ENCODE assay signal across 19 mouse cellular contexts in the genomic region with DNA sequence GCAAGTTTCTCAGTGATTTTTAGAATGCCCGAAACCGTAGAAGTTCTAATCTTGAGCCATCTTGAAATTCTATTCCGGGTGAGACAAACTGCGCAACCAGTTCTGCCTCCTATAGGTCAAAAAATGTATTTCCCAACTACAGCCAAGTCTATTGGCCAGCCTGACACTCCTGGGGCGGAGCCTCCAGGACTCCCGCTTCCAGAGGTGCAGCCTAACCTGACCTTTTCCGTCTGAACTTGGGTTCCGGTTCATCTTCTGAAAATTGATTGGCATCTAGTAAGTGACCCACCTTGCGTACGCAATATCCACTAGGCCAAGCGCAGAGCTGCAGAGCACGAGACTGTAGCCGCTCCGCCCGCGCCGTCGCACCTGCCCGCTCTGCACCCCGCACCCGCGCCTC. TPM values are rescaled to one million over a fixed set of nuclear protein-coding genes. Genes with fewer than 3 reads are reported as not detected.
DNase-seq lines count a peak whose midpoint lies in the region; ATAC-seq lines count a peak whose summit lies in the region.
"Had no signal": no experiment of that assay in that cellular context is flagged by ENCODE, and none has a peak within 500 bp of the region (broad histone marks: within the 10 kb centered on the region; RNA-seq: fewer than 3 reads in every experiment).

Gene Prr23a3 (plus strand): TSS at position 197 of the 400 bp plus-strand sequence.

- H3K9ac ChIP-seq in heart, embryonic 12.5 days = no peak within 1 kb of the TSS
- no peak within 1 kb of the TSS for H3K9ac ChIP-seq in midbrain, embryonic 14.5 days (replicated peaks; ENCODE audit: low read length)
- no peak within 1 kb of the TSS for H3K9ac ChIP-seq in neural tube, embryonic 15.5 days (replicated peaks)

- ATAC-seq in heart, embryonic 12.5 days (ENCODE audit: insufficient number of reproducible peaks, low FRiP score) = no peak
- no peak for ATAC-seq in midbrain, embryonic 14.5 days (ENCODE audit: low FRiP score, low TSS enrichment)
- no peak for ATAC-seq in neural tube, embryonic 15.5 days (ENCODE audit: low FRiP score)
- ATAC-seq: forebrain, embryonic 14.5 days; Patski had no signal

- peak within 1 kb of the TSS; percentile 24 for H3K4me3 ChIP-seq in heart, embryonic 12.5 days
- H3K4me3 ChIP-seq in midbrain, embryonic 10.5 days = peak within 1 kb of the TSS; percentile 29
- no peak within 1 kb of the TSS for H3K4me3 ChIP-seq in midbrain, embryonic 14.5 days (replicated peaks; ENCODE audit: low read depth, low read length)
- H3K4me3 ChIP-seq in neural tube, embryonic 15.5 days (replicated peaks) = no peak within 1 kb of the TSS

- H3K4me2 ChIP-seq in heart, embryonic 12.5 days = peak within 1 kb of the TSS; percentile 58
- H3K4me2 ChIP-seq in midbrain, embryonic 14.5 days (ENCODE audit: low read length) = no peak within 1 kb of the TSS
- peak within 1 kb of the TSS; percentile 13; the same call in 1 of the 2 replicates for H3K4me2 ChIP-seq in neural tube, embryonic 15.5 days

- H3K9me3 ChIP-seq in heart, embryonic 12.5 days (replicated peaks) = peaks cover 3% of the 10 kb centered on the region; the same call in 1 of the 2 replicates
- H3K9me3 ChIP-seq in midbrain, embryonic 10.5 days (replicated peaks) = peaks cover 9% of the 10 kb centered on the region; the same call in 1 of the 2 replicates
- H3K9me3 ChIP-seq in midbrain, embryonic 14.5 days (ENCODE audit: control insufficient read depth, low read length) = no peaks in the 10 kb centered on the region
- no peaks in the 10 kb centered on the region; the same call in 1 of the 2 replicates for H3K9me3 ChIP-seq in neural tube, embryonic 15.5 days (replicated peaks)

- H3K27me3 ChIP-seq in heart, embryonic 12.5 days (replicated peaks) = peaks cover 29% of the 10 kb centered on the region
- H3K27me3 ChIP-seq in midbrain, embryonic 10.5 days (ENCODE audit: low read depth, poor library complexity, severe bottlenecking) = peaks cover 12% of the 10 kb centered on the region
- no peaks in the 10 kb centered on the region for H3K27me3 ChIP-seq in midbrain, embryonic 14.5 days (ENCODE audit: control insufficient read depth, insufficient read depth, low read length)
- 0 out of 2 replicates have a peak, but pooled peaks cover 2% of the 10 kb centered on the region for H3K27me3 ChIP-seq in neural tube, embryonic 15.5 days (replicated peaks)

- DNase-seq in heart, adult 9 months (ENCODE audit: low spot score in 2 of 2) = no peak
- no peak for DNase-seq in midbrain, embryonic 10.5 days (ENCODE audit: low spot score)
- DNase-seq in midbrain, embryonic 14.5 days = no peak
- DNase-seq in WW6 (ENCODE audit: low read depth, low spot score) = peak; percentile 70
- no peak for DNase-seq in urinary bladder, postnatal 14 days (ENCODE audit: low spot score)
- DNase-seq in kidney, adult 9 months = no peak
- DNase-seq: adrenal gland, adult 8-10 months; cerebellum, adult 9-10 months; gastrocnemius, postnatal 14 days; kidney, postnatal 14 days; right cerebral cortex, postnatal 25 days; thymus, postnatal 14 days had no signal

- 37% methylated on average over 22 of the region's 22 CpGs for WGBS in heart, embryonic 12.5 days
- 58% methylated on average over 22 of the region's 22 CpGs for WGBS in midbrain, embryonic 10.5 days
- WGBS in midbrain, embryonic 14.5 days = 67% methylated on average over 22 of the region's 22 CpGs
- WGBS in neural tube, embryonic 15.5 days = 57% methylated on average over 22 of the region's 22 CpGs

- no peak within 1 kb of the TSS for H3K27ac ChIP-seq in heart, embryonic 12.5 days (ENCODE audit: poor library complexity, severe bottlenecking)
- no peak within 1 kb of the TSS for H3K27ac ChIP-seq in midbrain, embryonic 10.5 days (replicated peaks)
- H3K27ac ChIP-seq in midbrain, embryonic 14.5 days (replicated peaks; ENCODE audit: low read depth, low read length) = no peak within 1 kb of the TSS
- H3K27ac ChIP-seq in neural tube, embryonic 15.5 days (replicated peaks) = no peak within 1 kb of the TSS

- no peaks in the 10 kb centered on the region for H3K4me1 ChIP-seq in heart, embryonic 12.5 days (replicated peaks)
- H3K4me1 ChIP-seq in midbrain, embryonic 10.5 days = no peaks in the 10 kb centered on the region
- no peaks in the 10 kb centered on the region for H3K4me1 ChIP-seq in midbrain, embryonic 14.5 days (ENCODE audit: control insufficient read depth, insufficient read depth, low read length)
- H3K4me1 ChIP-seq in neural tube, embryonic 15.5 days = no peaks in the 10 kb centered on the region

- no peaks in the 10 kb centered on the region for H3K36me3 ChIP-seq in heart, embryonic 12.5 days
- no peaks in the 10 kb centered on the region for H3K36me3 ChIP-seq in midbrain, embryonic 10.5 days
- no peaks in the 10 kb centered on the region for H3K36me3 ChIP-seq in midbrain, embryonic 14.5 days (ENCODE audit: control insufficient read depth, insufficient read depth, low read length)
- H3K36me3 ChIP-seq in neural tube, embryonic 15.5 days = no peaks in the 10 kb centered on the region

RNA-seq across cellular contexts. Expression of gene Prr23a3, which starts in this region (rescaled TPM):
- polyA plus RNA-seq in heart, embryonic 12.5 days (2016; fragmentation: Nextera tagmentation; extraction: Ambion mirVana) = 0.15 TPM in 1 of 2 replicates, not detected in the other
- polyA plus RNA-seq in midbrain, embryonic 10.5 days (2016; fragmentation: Nextera tagmentation; extraction: Ambion mirVana) = 0.28 TPM in 1 of 2 replicates, not detected in the other
- not detected in 2 replicates for polyA plus RNA-seq in midbrain, embryonic 14.5 days (2014; fragmentation: Nextera tagmentation; extraction: Ambion mirVana)
- polyA plus RNA-seq in neural tube, embryonic 15.5 days (2015; fragmentation: Nextera tagmentation; extraction: Ambion mirVana) = not detected in 2 replicates
- polyA plus RNA-seq: embryonic facial prominence, embryonic 11.5 days; forebrain, embryonic 14.5 days; liver, adult 2 months; lung, embryonic 16.5 days; Patski had no signal

Comparison
In these comparisons a context has a peak if more than half of its experiments do, and no peak if none do; other contexts are left out.
1. H3K4me3 ChIP-seq: peak in heart, embryonic 12.5 days (single experiment) and midbrain, embryonic 10.5 days (single experiment); none in midbrain, embryonic 14.5 days (single experiment) and neural tube, embryonic 15.5 days (single experiment).